Mouse (Mus musculus) lung, embryonic 15.5 days (tissue): Measurements from ENCODE around the gene Sema5b. TPM values are rescaled to one million over a fixed set of nuclear protein-coding genes. Genes with fewer than 3 reads are reported as not detected.

Experiments used
- ATAC-seq: fragments of 200-750 bp; cut with Nextera tagmentation; 2 replicates; pipeline ENCODE4 v1.8.0; 2017; ENCODE audit warnings: moderate number of reproducible peaks, borderline replicate concordance; ENCODE audit not compliant: low FRiP score, low TSS enrichment; ENCODE audit errors: extremely low read depth
- H3K27ac ChIP-seq: fragments of 300-500 bp; sonication (generic); 2 replicates; pipeline ENCODE4 v1.5.1; 2015; ENCODE audit warnings: moderate library complexity, mild to moderate bottlenecking, inconsistent platforms
- H3K27me3 ChIP-seq: fragments of 300-500 bp; sonication (generic); 2 replicates; pipeline ENCODE4 v1.6.1; 2015; ENCODE audit warnings: inconsistent platforms
- H3K36me3 ChIP-seq: fragments of 300-500 bp; sonication (generic); 2 replicates; pipeline ENCODE4 v1.6.1; 2015; ENCODE audit warnings: inconsistent platforms
- H3K4me1 ChIP-seq: fragments of 300-500 bp; sonication (generic); 2 replicates; pipeline ENCODE4 v1.6.1; 2015; ENCODE audit warnings: inconsistent platforms
- H3K4me2 ChIP-seq: fragments of 300-500 bp; sonication (generic); 2 replicates; pipeline ENCODE4 v1.6.1; 2015; ENCODE audit warnings: inconsistent platforms, mild to moderate bottlenecking, moderate library complexity
- H3K4me3 ChIP-seq: fragments of 300-500 bp; sonication (generic); 2 replicates; pipeline ENCODE4 v1.5.1; 2015; ENCODE audit warnings: mild to moderate bottlenecking, inconsistent platforms
- H3K9ac ChIP-seq: fragments of 300-500 bp; sonication (generic); 2 replicates; pipeline ENCODE4 v1.6.1; 2015; ENCODE audit warnings: inconsistent platforms
- H3K9me3 ChIP-seq: fragments of 300-500 bp; sonication (generic); 2 replicates; pipeline ENCODE4 v1.6.1; 2016; ENCODE audit warnings: inconsistent platforms
- WGBS: fragments of 180-500 bp; shearing (Covaris S2); methylation state at CpG from one replicate; pipeline ENCODE4 v1.1.7; 2015; 5-methylcytosine and 5-hydroxymethylcytosine counted together
- polyA plus RNA-seq: library from polyadenylated mRNA; unstranded; fragments of >200 nt; fragmentation: Nextera tagmentation; extraction: Ambion mirVana; gene quantifications from 2 replicates; pipeline ENCODE4 v1.2.1, GENCODE M21; 2015

The Sema5b gene
- polyA plus RNA-seq, 1 experiment from 2014 or later: 4.5 TPM

DNA sequence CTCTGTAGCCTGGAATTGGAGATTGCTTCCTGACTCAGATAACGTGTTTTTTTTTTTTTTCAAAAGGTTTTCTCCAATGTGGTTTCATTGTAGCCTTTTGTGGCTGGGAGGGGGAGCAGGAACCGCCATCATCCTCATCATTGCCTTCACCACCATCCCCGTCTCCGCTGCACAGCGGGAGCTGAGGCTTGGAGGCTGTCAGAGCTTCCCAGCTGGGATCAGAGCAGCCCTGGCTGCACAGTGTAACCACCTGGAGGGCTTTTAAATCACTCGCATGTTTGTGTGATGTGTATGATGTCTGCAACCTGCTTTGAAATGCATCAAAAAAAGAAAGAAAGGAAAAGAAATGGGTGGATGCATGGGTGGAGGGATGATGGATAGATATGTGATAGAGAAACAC is 57.0 kb downstream of the Sema5b start:
- Histone ChIP-seq H3K4me1 (peaks cover 8% of the 10 kb centered on the region), H3K9me3 (0 out of 2 replicates have a peak, but pooled peaks cover 3% of the 10 kb centered on the region), H3K27ac (no peak overlapping the region), H3K9ac (no peak overlapping the region), H3K36me3 (no peaks in the 10 kb centered on the region), H3K4me2 (no peak overlapping the region), H3K27me3 (peaks cover 7% of the 10 kb centered on the region; the same call in 1 of the 2 replicates), H3K4me3 (no peak overlapping the region)
- ATAC-seq: no peak
- 21% methylated on average over 6 of the region's 6 CpGs for WGBS

DNA sequence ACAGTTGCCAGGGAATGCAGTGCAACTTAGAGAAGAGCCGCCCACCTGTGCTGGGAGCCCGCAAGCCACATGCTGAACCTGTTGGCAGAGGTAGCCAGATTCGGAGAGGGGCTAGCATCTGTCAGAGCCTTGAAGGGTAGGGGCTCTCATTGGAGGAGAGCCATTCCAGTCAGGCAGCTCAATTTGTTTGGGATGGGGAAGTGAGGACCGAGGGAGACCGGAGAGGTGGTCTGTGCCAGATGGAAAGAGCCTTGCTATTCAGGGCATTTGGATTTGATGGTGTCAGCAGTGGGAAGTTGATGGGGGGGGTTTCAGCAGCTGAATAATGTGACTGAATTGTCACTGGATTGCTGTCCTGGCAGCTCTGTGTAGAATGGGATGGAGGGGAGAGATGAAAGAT is 57.9 kb downstream of the Sema5b start:
- ATAC-seq: no peak
- WGBS: 44% methylated on average over 5 of the region's 5 CpGs
- Histone ChIP-seq H3K27me3 (peaks cover 12% of the 10 kb centered on the region; the same call in 1 of the 2 replicates), H3K9me3 (no peaks in the 10 kb centered on the region), H3K4me2 (no peak overlapping the region), H3K4me1 (peaks cover 7% of the 10 kb centered on the region; the same call in 1 of the 2 replicates), H3K36me3 (no peaks in the 10 kb centered on the region), H3K9ac (no peak overlapping the region), H3K27ac (no peak overlapping the region), H3K4me3 (no peak overlapping the region)

DNA sequence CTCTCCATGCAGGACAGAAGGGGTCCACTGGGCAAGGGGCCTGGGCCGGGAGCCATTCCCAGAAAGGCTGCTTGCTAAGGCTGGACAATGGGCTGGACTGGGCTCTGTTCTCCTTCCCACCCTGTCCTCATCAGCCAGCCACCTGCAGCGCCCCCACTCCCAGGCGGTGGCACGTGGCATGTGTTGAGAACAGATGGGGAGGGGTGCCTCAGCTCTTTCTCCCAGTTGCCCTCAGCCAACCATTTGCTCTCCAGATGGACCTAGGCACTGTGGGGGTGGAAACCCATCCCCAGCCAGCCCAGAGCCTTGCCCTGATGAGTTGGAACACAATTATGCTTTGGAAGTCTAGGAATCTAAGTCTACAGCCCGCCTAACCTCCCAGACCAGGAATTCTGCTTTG is 59.3 kb downstream of the Sema5b start:
- Histone ChIP-seq H3K4me3 (no peak overlapping the region), H3K4me2 (no peak overlapping the region), H3K4me1 (peaks cover 7% of the 10 kb centered on the region; the same call in 1 of the 2 replicates), H3K9me3 (no peaks in the 10 kb centered on the region), H3K27ac (no peak overlapping the region), H3K27me3 (peaks cover 12% of the 10 kb centered on the region; the same call in 1 of the 2 replicates), H3K9ac (no peak overlapping the region), H3K36me3 (no peaks in the 10 kb centered on the region)
- ATAC-seq: no peak
- WGBS: 78% methylated on average over 5 of the region's 5 CpGs

DNA sequence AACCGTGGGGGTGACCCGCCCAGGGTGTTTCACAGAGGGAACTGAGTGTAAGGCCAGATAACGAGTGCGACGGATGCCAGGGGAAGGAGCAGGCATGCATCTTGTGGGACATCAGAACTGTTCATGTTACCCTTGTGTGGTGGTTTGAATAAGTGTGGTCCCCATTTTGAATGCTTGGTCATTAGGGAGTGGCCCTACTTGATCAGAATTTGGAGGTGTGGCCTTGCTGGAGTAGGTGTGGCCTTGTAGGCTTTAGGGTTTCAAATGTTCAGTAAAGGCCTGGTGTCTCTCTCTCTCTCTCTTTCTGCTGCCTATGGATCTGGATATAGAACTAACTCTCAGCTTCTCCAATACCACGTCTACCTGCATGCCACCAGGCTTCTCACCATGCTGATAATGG is 60.5 kb downstream of the Sema5b start:
- H3K36me3 ChIP-seq: no peaks in the 10 kb centered on the region
- H3K9ac ChIP-seq: no peak overlapping the region
- no peak overlapping the region for H3K4me2 ChIP-seq
- H3K27ac ChIP-seq: no peak overlapping the region
- peaks cover 6% of the 10 kb centered on the region; the same call in 1 of the 2 replicates for H3K4me1 ChIP-seq
- WGBS: 95% methylated on average over 6 of the region's 6 CpGs
- H3K4me3 ChIP-seq: no peak overlapping the region
- ATAC-seq: no peak
- H3K27me3 ChIP-seq: peaks cover 12% of the 10 kb centered on the region; the same call in 1 of the 2 replicates
- H3K9me3 ChIP-seq: no peaks in the 10 kb centered on the region

DNA sequence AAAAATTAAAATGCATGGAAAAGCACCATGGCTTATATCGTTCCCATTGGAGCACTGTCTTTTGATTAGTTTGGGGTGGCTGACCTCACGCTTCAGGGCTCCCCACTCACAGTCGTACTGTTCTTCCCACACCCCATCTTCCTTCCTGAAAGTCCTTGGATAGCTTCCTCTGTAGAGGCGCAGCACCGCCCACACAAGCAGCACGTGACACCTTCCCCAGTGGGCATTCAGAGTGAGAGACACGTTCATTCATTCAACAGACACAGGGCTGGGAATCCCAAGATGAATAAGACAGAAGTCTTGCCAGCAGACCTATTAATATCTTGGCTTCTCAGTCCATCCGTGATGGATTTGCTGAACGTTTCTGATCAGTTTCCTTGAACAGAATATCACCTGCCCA is 61.6 kb downstream of the Sema5b start:
- Histone ChIP-seq H3K4me1 (no peaks in the 10 kb centered on the region), H3K27me3 (peaks cover 12% of the 10 kb centered on the region; the same call in 1 of the 2 replicates), H3K4me2 (no peak overlapping the region), H3K27ac (no peak overlapping the region), H3K36me3 (no peaks in the 10 kb centered on the region), H3K4me3 (no peak overlapping the region), H3K9me3 (no peaks in the 10 kb centered on the region), H3K9ac (no peak overlapping the region)
- no peak for ATAC-seq
- 60% methylated on average over 9 of the region's 9 CpGs for WGBS

DNA sequence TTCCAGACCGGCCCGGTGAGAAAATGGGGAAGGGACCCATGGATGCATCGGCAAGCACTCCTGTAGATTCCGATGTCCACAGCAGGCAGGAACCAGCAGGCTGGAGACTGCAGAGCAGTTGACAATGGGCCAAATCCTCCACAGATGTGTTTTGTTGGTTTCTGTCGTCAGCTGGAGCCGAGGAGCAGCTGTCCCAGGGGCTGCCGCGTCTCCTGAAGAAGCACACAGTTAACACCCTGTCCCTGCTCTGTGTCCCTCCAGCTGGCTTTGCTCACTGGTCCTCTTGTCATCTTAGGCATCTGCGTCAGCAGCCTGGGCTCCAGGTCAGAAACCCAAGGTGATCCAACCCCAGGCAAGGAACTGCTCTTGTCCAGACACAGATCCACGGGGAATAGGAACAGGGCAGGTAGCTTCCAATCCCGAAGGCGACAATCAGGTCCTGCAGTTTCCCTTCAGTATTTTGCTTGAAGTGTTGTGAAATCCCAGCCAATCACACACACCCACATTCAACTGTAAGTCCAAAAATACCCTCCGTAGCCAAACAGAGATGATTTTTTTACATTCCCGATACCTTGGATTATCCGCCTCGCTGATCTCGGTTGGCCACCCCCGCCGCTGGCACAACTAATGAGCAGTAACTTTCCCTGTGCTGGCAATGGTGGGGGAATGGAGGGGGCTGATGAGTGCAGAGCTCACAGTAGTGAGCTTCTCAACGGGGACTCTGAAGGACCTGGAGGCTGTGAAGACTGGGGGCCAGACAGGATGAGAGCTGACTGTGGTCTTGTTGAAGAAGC is 63.0 kb downstream of the Sema5b start:
- Histone ChIP-seq H3K9ac (no peak overlapping the region), H3K27me3 (peaks cover 12% of the 10 kb centered on the region; the same call in 1 of the 2 replicates), H3K27ac (no peak overlapping the region), H3K4me2 (peak overlapping the region; percentile 6; the same call in 1 of the 2 replicates), H3K4me1 (0 out of 2 replicates have a peak, but pooled peaks cover 3% of the 10 kb centered on the region), H3K9me3 (no peaks in the 10 kb centered on the region), H3K4me3 (no peak overlapping the region), H3K36me3 (no peaks in the 10 kb centered on the region)
- WGBS: 37% methylated on average over 20 of the region's 20 CpGs
- peak; percentile 79; the same call in 1 of the 2 replicates for ATAC-seq

DNA sequence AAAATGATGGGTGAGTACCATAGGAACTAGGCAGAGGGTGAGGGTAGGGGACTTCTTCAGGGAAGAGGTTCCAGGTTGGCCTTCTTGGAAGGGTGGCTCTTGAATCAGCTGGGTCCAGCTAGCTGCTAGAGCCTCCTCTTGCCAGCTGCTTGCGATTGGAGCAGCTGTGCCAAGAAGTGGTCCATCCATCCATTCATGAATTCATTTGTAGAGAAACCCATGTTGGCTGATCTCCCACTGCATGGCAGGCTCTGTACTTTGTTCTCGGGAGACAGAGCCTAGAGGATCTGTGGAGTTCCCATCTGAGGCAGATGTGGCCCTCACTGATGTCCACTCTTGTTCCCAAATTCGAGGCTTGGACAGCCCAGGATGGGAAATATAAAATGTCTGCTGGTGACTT is 66.3 kb downstream of the Sema5b start:
- no peak overlapping the region for H3K4me3 ChIP-seq
- H3K27ac ChIP-seq: no peak overlapping the region
- ATAC-seq: no peak
- H3K27me3 ChIP-seq: peaks cover 8% of the 10 kb centered on the region; the same call in 1 of the 2 replicates
- H3K4me2 ChIP-seq: no peak overlapping the region
- no peaks in the 10 kb centered on the region for H3K36me3 ChIP-seq
- 75% methylated on average over 3 of the region's 3 CpGs for WGBS
- H3K4me1 ChIP-seq: 0 out of 2 replicates have a peak, but pooled peaks cover 3% of the 10 kb centered on the region
- no peak overlapping the region for H3K9ac ChIP-seq
- no peaks in the 10 kb centered on the region for H3K9me3 ChIP-seq

DNA sequence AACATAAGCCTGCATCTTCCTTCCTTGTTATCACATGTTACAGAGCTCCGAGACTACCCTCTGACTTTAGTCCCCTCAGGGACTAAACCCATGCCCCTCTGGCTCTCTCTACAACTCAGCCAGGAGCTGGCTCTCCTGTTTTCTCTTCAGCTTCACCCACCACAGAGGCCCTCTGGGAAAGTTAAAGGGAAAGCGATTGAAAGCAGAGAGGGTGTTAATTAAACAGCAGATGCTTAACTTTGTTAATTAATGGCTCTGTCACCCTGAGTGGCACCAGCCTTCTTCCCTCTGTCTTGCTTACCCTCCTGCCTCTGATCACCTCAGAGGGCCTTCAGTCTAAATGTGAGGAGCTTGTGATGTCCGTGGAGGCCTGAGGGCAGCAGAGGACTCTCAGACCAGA is 67.3 kb downstream of the Sema5b start:
- Histone ChIP-seq H3K4me3 (no peak overlapping the region), H3K27me3 (peaks cover 2% of the 10 kb centered on the region; the same call in 1 of the 2 replicates), H3K9me3 (no peaks in the 10 kb centered on the region), H3K36me3 (no peaks in the 10 kb centered on the region), H3K9ac (no peak overlapping the region), H3K4me2 (no peak overlapping the region), H3K4me1 (0 out of 2 replicates have a peak, but pooled peaks cover 3% of the 10 kb centered on the region), H3K27ac (no peak overlapping the region)
- 44% methylated on average over 3 of the region's 3 CpGs for WGBS
- no peak for ATAC-seq

DNA sequence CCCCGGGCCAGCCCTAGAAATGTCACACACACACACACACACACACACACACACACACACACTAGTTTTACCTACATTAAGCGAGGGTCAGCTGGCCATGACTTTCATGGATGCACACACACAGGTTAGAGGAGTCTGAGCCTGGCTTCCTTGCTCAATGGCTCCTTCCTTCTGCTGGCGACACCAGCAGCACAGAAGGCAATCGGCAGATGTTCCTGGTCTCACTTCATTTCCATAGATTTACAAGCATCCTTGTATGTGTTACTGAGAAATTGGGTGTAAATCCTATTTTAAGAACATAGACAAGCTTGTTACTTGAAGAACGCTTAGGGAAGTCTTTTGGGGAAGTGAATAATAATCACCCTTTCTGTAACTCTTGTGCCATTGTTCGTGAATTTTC is 68.6 kb downstream of the Sema5b start:
- 59% methylated on average over 6 of the region's 6 CpGs for WGBS
- Histone ChIP-seq H3K9ac (no peak overlapping the region), H3K9me3 (no peaks in the 10 kb centered on the region), H3K27ac (no peak overlapping the region), H3K4me3 (no peak overlapping the region), H3K27me3 (no peaks in the 10 kb centered on the region; the same call in 1 of the 2 replicates), H3K36me3 (no peaks in the 10 kb centered on the region), H3K4me2 (no peak overlapping the region), H3K4me1 (peaks cover 13% of the 10 kb centered on the region)
- ATAC-seq: no peak

DNA sequence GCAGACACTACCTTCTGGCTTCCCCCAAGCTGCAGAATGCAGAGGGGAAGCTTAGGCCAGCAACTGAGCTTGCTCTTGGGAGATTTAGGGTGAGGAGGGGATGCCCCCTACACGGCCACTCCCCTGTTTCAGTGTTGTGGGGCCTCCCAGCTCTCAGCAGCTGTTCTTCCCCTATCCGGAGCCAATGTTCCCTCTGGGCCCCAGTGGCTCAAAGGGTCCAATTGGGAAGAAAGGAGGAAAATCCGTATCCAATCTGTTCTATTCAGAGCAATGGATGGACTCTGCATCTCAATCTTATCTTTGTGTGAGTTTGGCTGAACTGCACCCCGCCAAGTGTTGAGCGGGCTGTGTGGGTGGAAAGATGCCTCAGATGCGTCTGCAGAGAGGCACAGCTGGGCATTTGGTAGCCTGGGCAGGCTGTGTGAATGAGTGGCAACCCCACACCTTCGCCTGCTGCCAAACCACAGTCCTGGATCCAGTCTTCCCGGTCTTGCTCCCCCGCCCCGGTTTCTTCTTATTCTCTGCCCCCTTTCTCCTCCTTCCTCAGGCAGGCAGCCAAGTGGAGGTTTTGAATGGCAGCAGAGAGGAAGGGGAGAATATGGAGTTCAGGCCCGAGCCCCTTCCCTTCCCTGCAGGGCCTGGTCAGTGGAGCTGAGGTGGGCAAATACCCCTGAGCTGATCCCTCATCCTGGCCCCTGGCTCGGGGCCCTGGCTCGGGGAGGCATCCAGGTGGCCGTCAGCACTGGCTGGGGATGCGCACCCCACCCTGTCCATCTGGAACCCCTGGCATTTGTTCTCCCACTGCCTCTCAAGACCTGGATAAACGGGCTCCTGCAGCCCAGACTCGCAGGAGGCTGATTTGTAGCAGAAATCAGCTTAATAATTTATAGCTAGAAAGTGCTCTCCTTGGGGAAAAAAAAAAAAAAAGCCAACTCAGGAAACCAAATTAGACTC is 73.2 kb downstream of the Sema5b start:
- Histone ChIP-seq H3K4me2 (peak overlapping the region; percentile 9; the same call in 1 of the 2 replicates), H3K27ac (0 out of 2 replicates have a peak overlapping the region, but pooled peaks have one; percentile 18), H3K36me3 (no peaks in the 10 kb centered on the region), H3K9ac (no peak overlapping the region), H3K4me3 (no peak overlapping the region), H3K4me1 (peaks cover 13% of the 10 kb centered on the region), H3K9me3 (no peaks in the 10 kb centered on the region), H3K27me3 (no peaks in the 10 kb centered on the region)
- no peak for ATAC-seq
- WGBS: 36% methylated on average over 17 of the region's 17 CpGs

DNA sequence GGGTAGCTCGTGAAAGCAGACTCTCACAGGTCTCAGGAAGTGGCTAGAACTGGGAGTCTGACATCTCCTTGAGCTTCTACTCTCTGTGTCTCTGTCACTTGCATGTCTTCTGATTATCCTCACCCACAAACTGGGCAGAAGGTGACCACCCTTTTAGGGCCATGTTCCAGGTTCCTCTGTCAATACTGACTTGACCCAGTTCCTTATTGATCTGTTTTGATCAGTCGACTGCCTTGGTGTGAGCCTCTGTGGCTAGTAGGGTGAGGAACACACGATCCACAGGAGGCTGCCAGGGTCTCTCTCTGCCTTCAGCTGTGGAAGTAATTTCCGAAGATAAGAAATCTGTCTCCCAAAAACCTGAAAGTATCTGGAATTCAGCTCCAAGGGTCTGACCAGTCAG is 76.8 kb downstream of the Sema5b start:
- no peak for ATAC-seq
- no peaks in the 10 kb centered on the region for H3K27me3 ChIP-seq
- no peak overlapping the region for H3K4me2 ChIP-seq
- peaks cover 13% of the 10 kb centered on the region for H3K4me1 ChIP-seq
- 71% methylated on average over 4 of the region's 4 CpGs for WGBS
- no peak overlapping the region for H3K27ac ChIP-seq
- H3K9me3 ChIP-seq: no peaks in the 10 kb centered on the region
- H3K9ac ChIP-seq: no peak overlapping the region
- no peak overlapping the region for H3K4me3 ChIP-seq
- no peaks in the 10 kb centered on the region for H3K36me3 ChIP-seq
